Mouse (Mus musculus) myocyte (in vitro differentiated cells): ENCODE measurements around the gene Tfap2e. TPM values are rescaled to one million over a fixed set of nuclear protein-coding genes. Genes with fewer than 3 reads are reported as not detected.

Experiments
- H3K27me3 ChIP-seq: one replicate; pipeline ENCODE4 v1.6.1; 2011; ENCODE audit not compliant: control insufficient read depth, insufficient read depth, insufficient read length
- H3K36me3 ChIP-seq: one replicate; pipeline ENCODE4 v1.6.1; 2011; ENCODE audit not compliant: control insufficient read depth, insufficient read depth
- H3K4me2 ChIP-seq: one replicate; pipeline ENCODE4 v1.6.1; 2011; ENCODE audit warnings: low read depth, control low read depth
- H3K4me3 ChIP-seq: one replicate; pipeline ENCODE4 v1.5.1; 2011; ENCODE audit warnings: mild to moderate bottlenecking, control low read depth, moderate library complexity
- H3K79me2 ChIP-seq: one replicate; pipeline ENCODE4 v1.6.1; 2011; ENCODE audit not compliant: control insufficient read depth, insufficient read depth
- H3ac ChIP-seq: one replicate; pipeline ENCODE4 v1.6.1; 2011; ENCODE audit not compliant: control insufficient read depth, insufficient read length
- CEBPB ChIP-seq: IDR thresholded peaks from 2 replicates; pipeline ENCODE4 v1.6.1; 2011; ENCODE audit warnings: mild to moderate bottlenecking, moderate library complexity; ENCODE audit not compliant: poor library complexity, insufficient read depth, severe bottlenecking
- E2F4 ChIP-seq: IDR thresholded peaks from one replicate; pipeline ENCODE4 v1.6.1; 2011; ENCODE audit warnings: mild to moderate bottlenecking, control low read depth, moderate library complexity; ENCODE audit not compliant: insufficient read depth
- MAX ChIP-seq: IDR thresholded peaks from one replicate; pipeline ENCODE4 v1.6.1; 2011; ENCODE audit warnings: low read depth, mild to moderate bottlenecking, control low read depth
- MYOD1 ChIP-seq, 3 experiments: IDR thresholded peaks; one replicate each; pipeline ENCODE4 v1.6.1; 2011; ENCODE audit warnings: control low read depth in 2 of 3, low read depth in 2 of 3, mild to moderate bottlenecking in 2 of 3, moderate library complexity in 1 of 3; ENCODE audit not compliant: insufficient read length in 2 of 3, control insufficient read depth in 1 of 3
- MYOG ChIP-seq, 3 experiments: IDR thresholded peaks; one replicate each; pipeline ENCODE4 v1.6.1; 2011; ENCODE audit warnings: control low read depth in 2 of 3, low read depth in 2 of 3, mild to moderate bottlenecking in 2 of 3; ENCODE audit not compliant: insufficient read length in 2 of 3, control insufficient read depth in 1 of 3, insufficient read depth in 1 of 3
- POLR2A ChIP-seq: IDR thresholded peaks from one replicate; pipeline ENCODE4 v1.6.1; 2011; ENCODE audit warnings: low read depth, mild to moderate bottlenecking, control low read depth, moderate library complexity; ENCODE audit not compliant: insufficient read length
- POLR2AphosphoS2 ChIP-seq: IDR thresholded peaks from one replicate; pipeline ENCODE4 v1.6.1; 2011; ENCODE audit warnings: low read depth, control low read depth; ENCODE audit not compliant: insufficient read length
- REST ChIP-seq: IDR thresholded peaks from one replicate; pipeline ENCODE4 v1.6.1; 2011; ENCODE audit warnings: mild to moderate bottlenecking, control low read depth, moderate library complexity; ENCODE audit not compliant: insufficient read depth, insufficient read length
- SRF ChIP-seq: IDR thresholded peaks from one replicate; pipeline ENCODE4 v1.6.1; 2011; ENCODE audit warnings: low read depth; ENCODE audit not compliant: control insufficient read depth, insufficient read length
- TCF12 ChIP-seq: IDR thresholded peaks from one replicate; pipeline ENCODE4 v1.6.1; 2011; ENCODE audit warnings: mild to moderate bottlenecking, control low read depth; ENCODE audit not compliant: poor library complexity, insufficient read depth, severe bottlenecking
- TCF3 ChIP-seq: IDR thresholded peaks from one replicate; pipeline ENCODE4 v1.6.1; 2011; ENCODE audit warnings: low read depth, control low read depth; ENCODE audit not compliant: insufficient read length
- USF1 ChIP-seq: IDR thresholded peaks from one replicate; pipeline ENCODE4 v1.6.1; 2011; ENCODE audit warnings: low read depth, mild to moderate bottlenecking, control low read depth, moderate library complexity
- polyA plus RNA-seq: library from polyadenylated mRNA; unstranded; fragments of >200 nt; fragmentation: generic; extraction: Trizol; gene quantifications from one replicate; pipeline ENCODE4 v1.2.1, GENCODE M21; 2012; ENCODE audit warnings: missing spikeins

Tfap2e gene
- polyA plus RNA-seq, 1 experiment, result 0.02 TPM

DNA sequence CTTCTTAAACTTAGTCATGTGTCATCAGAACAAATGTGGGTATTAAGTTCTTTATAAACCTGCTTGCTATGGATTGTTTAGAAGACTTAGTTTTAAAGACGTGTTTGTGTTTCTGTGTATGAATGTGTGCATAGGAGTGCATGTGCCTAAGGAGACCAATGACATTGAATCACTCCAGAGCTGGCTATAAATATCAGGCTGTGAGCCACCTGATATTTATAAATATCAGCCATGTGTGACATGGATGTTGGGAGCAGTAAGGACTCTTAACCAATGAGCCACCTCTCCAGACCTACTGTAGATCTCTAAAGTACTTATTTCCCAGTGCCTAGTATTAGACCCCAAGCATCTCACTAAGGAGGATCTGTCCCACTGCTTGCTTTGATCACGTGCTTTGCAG, 46.6 kb downstream of the Tfap2e start:
- no peak overlapping the region for H3K4me3 ChIP-seq

GRCm38 (mm10) chr4:126683084-126683483, 53.0 kb downstream of the Tfap2e start:
- H3K36me3 ChIP-seq, result peaks cover 40% of the 10 kb centered on the region
- no peak overlapping the region for H3K4me2 ChIP-seq
- no peak overlapping the region for H3K4me3 ChIP-seq
- no peaks in the 10 kb centered on the region for H3K27me3 ChIP-seq
- TF ChIP-seq REST, result no peak
- no peak for TF ChIP-seq SRF
- no peak for TF ChIP-seq MAX
- no peak for TF ChIP-seq MYOD1 (IDR thresholded peaks at IDR 0.05; ENCODE audit: control insufficient read depth in 1 of 3, insufficient read length in 2 of 3, low read depth in 2 of 3)
- peaks cover 67% of the 10 kb centered on the region for H3K79me2 ChIP-seq
- H3ac ChIP-seq, result no peak overlapping the region

More for the DNA sequence above, 46.6 kb downstream of the Tfap2e start:
- H3K79me2 ChIP-seq, result peaks cover 15% of the 10 kb centered on the region
- no peak overlapping the region for H3K4me2 ChIP-seq
- H3ac ChIP-seq, result no peak overlapping the region
- H3K27me3 ChIP-seq, result no peaks in the 10 kb centered on the region
- TF ChIP-seq E2F4 (no peak), MAX (no peak), POLR2AphosphoS2 (no peak), SRF (no peak), USF1 (no peak), CEBPB (no peak), MYOG (IDR thresholded peaks at IDR 0.05; ENCODE audit: control insufficient read depth in 1 of 3, insufficient read depth in 1 of 3, insufficient read length in 2 of 3, low read depth in 2 of 3) (no peak), TCF12 (no peak), TCF3 (no peak), POLR2A (no peak)
- H3K36me3 ChIP-seq, result peaks cover 44% of the 10 kb centered on the region

- peaks cover 36% of the 10 kb centered on the region for H3K36me3 ChIP-seq
- no peak overlapping the region for H3K4me3 ChIP-seq
- no peak for TF ChIP-seq TCF12
- no peak for TF ChIP-seq CEBPB
- H3K79me2 ChIP-seq, result peaks cover 73% of the 10 kb centered on the region
- H3ac ChIP-seq, result no peak overlapping the region
- H3K27me3 ChIP-seq, result no peaks in the 10 kb centered on the region
- H3K4me2 ChIP-seq, result no peak overlapping the region
Observed at GRCm38 (mm10) chr4:126682298-126682697, 53.7 kb downstream of the Tfap2e start.

- Histone ChIP-seq H3K36me3 (no peaks in the 10 kb centered on the region), H3ac (peak within 1 kb of the TSS; percentile 57), H3K4me2 (peak within 1 kb of the TSS; percentile 95), H3K4me3 (peak within 1 kb of the TSS; percentile 93), H3K79me2 (peaks cover 49% of the 10 kb centered on the region), H3K27me3 (peaks cover 6% of the 10 kb centered on the region)
- TF ChIP-seq MYOG (IDR thresholded peaks at IDR 0.05; ENCODE audit: control insufficient read depth in 1 of 3, insufficient read depth in 1 of 3, insufficient read length in 2 of 3, low read depth in 2 of 3), result peak in 1 of 3 experiments; percentile 57
- peak; percentile 97 for TF ChIP-seq POLR2AphosphoS2
- TF ChIP-seq POLR2A, result peak; percentile 95
- TF ChIP-seq CEBPB, result peak; percentile 56; the same call in 1 of the 2 replicates
- no peak for TF ChIP-seq TCF12
- TF ChIP-seq USF1, result no peak
- no peak for TF ChIP-seq REST
- no peak for TF ChIP-seq TCF3
- peak; percentile 63 for TF ChIP-seq E2F4
- TF ChIP-seq MYOD1 (IDR thresholded peaks at IDR 0.05; ENCODE audit: control insufficient read depth in 1 of 3, insufficient read length in 2 of 3, low read depth in 2 of 3), result peak in 1 of 3 experiments; percentile 32
- TF ChIP-seq SRF, result peak; percentile 96
- TF ChIP-seq MAX, result no peak
Observed at GRCm38 (mm10) chr4:126677054-126678003, 58.7 kb downstream of the Tfap2e start, which contains the start of gene Psmb2. TSS of gene Psmb2 (plus strand) at chr4:126677630.

GRCm38 (mm10) chr4:126667075-126667474, 69.0 kb downstream of the Tfap2e start:
- TF ChIP-seq POLR2A (no peak), TCF3 (no peak), REST (no peak), USF1 (no peak), MYOG (IDR thresholded peaks at IDR 0.05; ENCODE audit: control insufficient read depth in 1 of 3, insufficient read depth in 1 of 3, insufficient read length in 2 of 3, low read depth in 2 of 3) (no peak), SRF (no peak), CEBPB (no peak), MAX (no peak), TCF12 (no peak), MYOD1 (IDR thresholded peaks at IDR 0.05; ENCODE audit: control insufficient read depth in 1 of 3, insufficient read length in 2 of 3, low read depth in 2 of 3) (no peak), E2F4 (no peak), POLR2AphosphoS2 (no peak)
- no peaks in the 10 kb centered on the region for H3K79me2 ChIP-seq
- no peaks in the 10 kb centered on the region for H3K36me3 ChIP-seq
- H3ac ChIP-seq, result no peak overlapping the region
- no peak overlapping the region for H3K4me3 ChIP-seq
- H3K4me2 ChIP-seq, result no peak overlapping the region
- H3K27me3 ChIP-seq, result peaks cover 37% of the 10 kb centered on the region

Other genes with a start within 250 kb of the Tfap2e start
- gene Ago4, start 202.8 kb downstream of the Tfap2e start, polyA plus RNA-seq, result 0.02 TPM
- 1.7 TPM for gene Clspn, start 179.3 kb downstream of the Tfap2e start, polyA plus RNA-seq
- 1.8 TPM for gene 5730409E04Rik, start 126.4 kb downstream of the Tfap2e start, polyA plus RNA-seq
- 236 TPM for gene Psmb2, start 58.6 kb downstream of the Tfap2e start, polyA plus RNA-seq
- 25.8 TPM for gene Ncdn, start 17.2 kb upstream of the Tfap2e start, polyA plus RNA-seq
- gene AU040320, start 17.3 kb upstream of the Tfap2e start, polyA plus RNA-seq, result 56.6 TPM
- 6.7 TPM for gene Zmym4, start 231.9 kb upstream of the Tfap2e start, polyA plus RNA-seq